Mouse (Mus musculus): ENCODE data around the gene Gm9789.
A peak's percentile ranks its signal among the peaks of the same experiment; 100 is the strongest.
"Not testable (repeated sequence)": the region's sequence is repeated elsewhere in the genome, so short reads cannot be mapped to it uniquely, and the experiment has no call there.

The Gm9789 gene

GRCm38 (mm10) chr16:89157652-89158051 lies at the start of gene Gm9789:
Gene Gm9789, plus strand, starts transcription at chr16:89157952.
- no peak for DNase-seq (ENCODE audit: low read depth, low spot score)

- no peak for DNase-seq (ENCODE audit: low read depth, low spot score)
Observed at GRCm38 (mm10) chr16:89140551-89140950, 17.2 kb upstream of the Gm9789 start, which contains the start of gene Gm6358. Gene Gm6358, plus strand, starts transcription at chr16:89140851.

GRCm38 (mm10) chr16:89150786-89151185 lies 7.0 kb upstream of the Gm9789 start, which contains the start of gene Gm10061:
Gene Gm10061, plus strand, starts transcription at chr16:89151086.
- DNase-seq (ENCODE audit: low read depth, low spot score), result no peak

- not testable (repeated sequence) for DNase-seq (ENCODE audit: low read depth, low spot score)
Observed at GRCm38 (mm10) chr16:89169190-89169589, 11.4 kb downstream of the Gm9789 start, which contains the start of gene Gm7735. Gene Gm7735, plus strand, starts transcription at chr16:89169490.

- no peak for DNase-seq (ENCODE audit: low read depth, low spot score)
Observed at GRCm38 (mm10) chr16:89174435-89174834, 16.7 kb downstream of the Gm9789 start, which contains the start of gene 1110057P08Rik. Gene 1110057P08Rik, plus strand, starts transcription at chr16:89174735.

GRCm38 (mm10) chr16:89188621-89189020 lies 30.9 kb downstream of the Gm9789 start:
- DNase-seq (ENCODE audit: low read depth, low spot score), result peak; percentile 50

- no peak for DNase-seq (ENCODE audit: low read depth, low spot score)
Observed at GRCm38 (mm10) chr16:89205561-89205960, 47.8 kb downstream of the Gm9789 start, which contains the start of gene Krtap20-2. Gene Krtap20-2, plus strand, starts transcription at chr16:89205861.

Measured in ES-CJ7 (cell line).